Mouse (Mus musculus) lung, postnatal 25 days (tissue): ENCODE measurements at regions not wholly inside any gene's neighbourhood (a gene's known extent, or its start where the extent isn't known, plus 50 kb on each side); places are given as distances from the start of the nearest gene placed in this dataset.

ENCODE experiments used
- DNase-seq: peaks from one replicate; pipeline ENCODE4 v3.0.0; 2022; ENCODE audit warnings: low spot score

GRCm38 (mm10) chr2:77358176-77358575 lies 77.8 kb upstream of the Sestd1 start:
- no peak for DNase-seq

GRCm38 (mm10) chr2:77356798-77357197 lies 76.4 kb upstream of the Sestd1 start:
- no peak for DNase-seq

- DNase-seq: no peak
These were observed 71.7 kb upstream of the Sestd1 start for GRCm38 (mm10) chr2:77351987-77352628.

GRCm38 (mm10) chr2:77347027-77347426 lies 66.6 kb upstream of the Sestd1 start:
- no peak for DNase-seq

- DNase-seq: no peak
These were observed 63.5 kb upstream of the Sestd1 start for GRCm38 (mm10) chr2:77343736-77344440.

GRCm38 (mm10) chr2:77342416-77342815 lies 62.0 kb upstream of the Sestd1 start:
- no peak for DNase-seq

GRCm38 (mm10) chr2:77341575-77342332 lies 61.4 kb upstream of the Sestd1 start:
- peak; percentile 94 for DNase-seq

- DNase-seq: no peak
These were observed 59.7 kb upstream of the Sestd1 start for GRCm38 (mm10) chr2:77340076-77340475.

GRCm38 (mm10) chr2:77337786-77338406 lies 57.5 kb upstream of the Sestd1 start:
- no peak for DNase-seq

- no peak for DNase-seq
These were observed 56.9 kb upstream of the Sestd1 start for GRCm38 (mm10) chr2:77337318-77337717.

GRCm38 (mm10) chr2:77336810-77337209 lies 56.4 kb upstream of the Sestd1 start:
- no peak for DNase-seq

GRCm38 (mm10) chr2:77334706-77335105 lies 54.3 kb upstream of the Sestd1 start:
- DNase-seq: no peak

GRCm38 (mm10) chr2:77333394-77334079 lies 53.1 kb upstream of the Sestd1 start:
- DNase-seq: no peak
